Mouse (Mus musculus): Measurements from ENCODE around the gene Abcc12. TPM values are rescaled to one million over a fixed set of nuclear protein-coding genes. Genes with fewer than 3 reads are reported as not detected.

Abcc12 gene
- total RNA-seq, 1 experiment: 0.36 TPM

- DNase-seq (ENCODE audit: low read depth, low spot score): no peak
- H3K27ac ChIP-seq (ENCODE audit: insufficient read depth, low read depth, low read length, poor library complexity, severe bottlenecking): no peak overlapping the region
- no peaks in the 10 kb centered on the region for H3K4me1 ChIP-seq (ENCODE audit: control insufficient read depth in 2 of 2, insufficient read depth in 2 of 2, low read length in 2 of 2, poor library complexity in 1 of 2)
- H3K36me3 ChIP-seq (ENCODE audit: control insufficient read depth, insufficient read depth, low read length, poor library complexity, severe bottlenecking): no peaks in the 10 kb centered on the region
- H3K9ac ChIP-seq (ENCODE audit: insufficient read depth, low read depth, low read length, poor library complexity, severe bottlenecking): no peak overlapping the region
- TF ChIP-seq ZC3H11A (IDR thresholded peaks at IDR 0.05; ENCODE audit: borderline replicate concordance, low read depth, low read length): no peak
- TF ChIP-seq CHD2 (IDR thresholded peaks at IDR 0.05; ENCODE audit: low read depth, low read length): no peak
- TF ChIP-seq HCFC1 (IDR thresholded peaks at IDR 0.05; ENCODE audit: borderline replicate concordance, insufficient read depth, low read length): no peak
- H3K4me3 ChIP-seq (ENCODE audit: insufficient read depth in 1 of 2, low read depth in 1 of 2, low read length in 2 of 2, poor library complexity in 1 of 2, severe bottlenecking in 1 of 2): no peak overlapping the region
- no peaks in the 10 kb centered on the region for H3K9me3 ChIP-seq (ENCODE audit: control insufficient read depth, insufficient read depth, low read depth, low read length)
- in situ Hi-C loops (cut with MboI; ENCODE audit: low sequenced_read_pairs in 2 of 2, unreplicated experiment in 2 of 2): no loop called here
These were observed 107.4 kb downstream of the Abcc12 start for GRCm38 (mm10) chr8:86473121-86473520.

GRCm38 (mm10) chr8:86470717-86471116 is 109.8 kb downstream of the Abcc12 start:
- Histone ChIP-seq H3K4me1 (ENCODE audit: control insufficient read depth in 2 of 2, insufficient read depth in 2 of 2, low read length in 2 of 2, poor library complexity in 1 of 2) (no peaks in the 10 kb centered on the region), H3K9me3 (ENCODE audit: control insufficient read depth, insufficient read depth, low read depth, low read length) (no peaks in the 10 kb centered on the region), H3K9ac (ENCODE audit: insufficient read depth, low read depth, low read length, poor library complexity, severe bottlenecking) (no peak overlapping the region), H3K36me3 (ENCODE audit: control insufficient read depth, insufficient read depth, low read length, poor library complexity, severe bottlenecking) (no peaks in the 10 kb centered on the region), H3K4me3 (ENCODE audit: insufficient read depth in 1 of 2, low read depth in 1 of 2, low read length in 2 of 2, poor library complexity in 1 of 2, severe bottlenecking in 1 of 2) (no peak overlapping the region), H3K27ac (ENCODE audit: insufficient read depth, low read depth, low read length, poor library complexity, severe bottlenecking) (no peak overlapping the region)
- TF ChIP-seq ZNF384 (IDR thresholded peaks at IDR 0.05; ENCODE audit: low read depth, low read length) (no peak), HCFC1 (IDR thresholded peaks at IDR 0.05; ENCODE audit: borderline replicate concordance, insufficient read depth, low read length) (no peak), MAFK (IDR thresholded peaks at IDR 0.05; ENCODE audit: insufficient read depth, low read depth, low read length) (no peak), ZC3H11A (IDR thresholded peaks at IDR 0.05; ENCODE audit: borderline replicate concordance, low read depth, low read length) (no peak), CHD2 (IDR thresholded peaks at IDR 0.05; ENCODE audit: low read depth, low read length) (no peak)
- DNase-seq (ENCODE audit: low read depth, low spot score): no peak
- in situ Hi-C loops (cut with MboI; ENCODE audit: low sequenced_read_pairs in 2 of 2, unreplicated experiment in 2 of 2): no loop called here

- H3K9ac ChIP-seq (ENCODE audit: insufficient read depth, low read depth, low read length, poor library complexity, severe bottlenecking): no peak overlapping the region
- TF ChIP-seq CHD2 (IDR thresholded peaks at IDR 0.05; ENCODE audit: low read depth, low read length) (no peak), ZC3H11A (IDR thresholded peaks at IDR 0.05; ENCODE audit: borderline replicate concordance, low read depth, low read length) (no peak)
- in situ Hi-C loops (cut with MboI; ENCODE audit: low sequenced_read_pairs in 2 of 2, unreplicated experiment in 2 of 2): no loop called here
- no peak overlapping the region for H3K27ac ChIP-seq (ENCODE audit: insufficient read depth, low read depth, low read length, poor library complexity, severe bottlenecking)
- H3K36me3 ChIP-seq (ENCODE audit: control insufficient read depth, insufficient read depth, low read length, poor library complexity, severe bottlenecking): no peaks in the 10 kb centered on the region
- no peak for DNase-seq (ENCODE audit: low read depth, low spot score)
- H3K4me3 ChIP-seq (ENCODE audit: insufficient read depth in 1 of 2, low read depth in 1 of 2, low read length in 2 of 2, poor library complexity in 1 of 2, severe bottlenecking in 1 of 2): no peak overlapping the region
- no peaks in the 10 kb centered on the region for H3K4me1 ChIP-seq (ENCODE audit: control insufficient read depth in 2 of 2, insufficient read depth in 2 of 2, low read length in 2 of 2, poor library complexity in 1 of 2)
- H3K9me3 ChIP-seq (ENCODE audit: control insufficient read depth, insufficient read depth, low read depth, low read length): no peaks in the 10 kb centered on the region
These were observed 117.3 kb downstream of the Abcc12 start for GRCm38 (mm10) chr8:86463215-86463614.

DNA sequence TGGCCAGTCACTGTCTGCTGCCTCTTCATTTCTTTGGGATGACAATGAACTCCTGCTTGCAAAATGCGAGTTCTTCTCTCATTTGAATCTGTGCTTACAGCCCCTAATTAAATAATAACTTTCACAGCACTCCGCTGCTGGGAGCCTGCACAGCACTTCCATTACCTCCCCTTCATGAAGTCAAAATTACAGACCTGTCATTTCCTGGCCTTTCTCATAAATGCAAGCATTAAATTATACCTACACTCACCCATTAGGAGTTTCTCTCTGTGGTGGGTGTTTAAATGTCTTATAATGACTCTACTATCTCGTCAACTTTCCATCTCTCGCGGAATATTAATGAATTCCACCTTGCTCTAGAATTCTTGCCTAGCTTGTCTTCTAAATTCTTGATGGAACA is 120.1 kb downstream of the Abcc12 start:
- Histone ChIP-seq H3K4me3 (ENCODE audit: insufficient read depth in 1 of 2, low read depth in 1 of 2, low read length in 2 of 2, poor library complexity in 1 of 2, severe bottlenecking in 1 of 2) (no peak overlapping the region), H3K4me1 (ENCODE audit: control insufficient read depth in 2 of 2, insufficient read depth in 2 of 2, low read length in 2 of 2, poor library complexity in 1 of 2) (no peaks in the 10 kb centered on the region), H3K27ac (ENCODE audit: insufficient read depth, low read depth, low read length, poor library complexity, severe bottlenecking) (no peak overlapping the region), H3K36me3 (ENCODE audit: control insufficient read depth, insufficient read depth, low read length, poor library complexity, severe bottlenecking) (no peaks in the 10 kb centered on the region), H3K9me3 (ENCODE audit: control insufficient read depth, insufficient read depth, low read depth, low read length) (no peaks in the 10 kb centered on the region), H3K9ac (ENCODE audit: insufficient read depth, low read depth, low read length, poor library complexity, severe bottlenecking) (no peak overlapping the region)
- DNase-seq (ENCODE audit: low read depth, low spot score): no peak
- TF ChIP-seq ZC3H11A (IDR thresholded peaks at IDR 0.05; ENCODE audit: borderline replicate concordance, low read depth, low read length) (no peak), CHD2 (IDR thresholded peaks at IDR 0.05; ENCODE audit: low read depth, low read length) (no peak), HCFC1 (IDR thresholded peaks at IDR 0.05; ENCODE audit: borderline replicate concordance, insufficient read depth, low read length) (no peak), ZNF384 (IDR thresholded peaks at IDR 0.05; ENCODE audit: low read depth, low read length) (no peak), MAFK (IDR thresholded peaks at IDR 0.05; ENCODE audit: insufficient read depth, low read depth, low read length) (no peak)
- in situ Hi-C loops (cut with MboI; ENCODE audit: low sequenced_read_pairs in 2 of 2, unreplicated experiment in 2 of 2): no loop called here

GRCm38 (mm10) chr8:86453697-86454480 is 126.6 kb downstream of the Abcc12 start:
- no peak for DNase-seq (ENCODE audit: low read depth, low spot score)
- Histone ChIP-seq H3K9me3 (ENCODE audit: control insufficient read depth, insufficient read depth, low read depth, low read length) (no peaks in the 10 kb centered on the region), H3K4me3 (ENCODE audit: insufficient read depth in 1 of 2, low read depth in 1 of 2, low read length in 2 of 2, poor library complexity in 1 of 2, severe bottlenecking in 1 of 2) (no peak overlapping the region), H3K36me3 (ENCODE audit: control insufficient read depth, insufficient read depth, low read length, poor library complexity, severe bottlenecking) (no peaks in the 10 kb centered on the region), H3K9ac (ENCODE audit: insufficient read depth, low read depth, low read length, poor library complexity, severe bottlenecking) (no peak overlapping the region), H3K4me1 (ENCODE audit: control insufficient read depth in 2 of 2, insufficient read depth in 2 of 2, low read length in 2 of 2, poor library complexity in 1 of 2) (no peaks in the 10 kb centered on the region), H3K27ac (ENCODE audit: insufficient read depth, low read depth, low read length, poor library complexity, severe bottlenecking) (no peak overlapping the region)
- in situ Hi-C loops (cut with MboI; ENCODE audit: low sequenced_read_pairs in 2 of 2, unreplicated experiment in 2 of 2): no loop called here
- no peak for TF ChIP-seq ZC3H11A (IDR thresholded peaks at IDR 0.05; ENCODE audit: borderline replicate concordance, low read depth, low read length)
- no peak for TF ChIP-seq ZNF384 (IDR thresholded peaks at IDR 0.05; ENCODE audit: low read depth, low read length)
- TF ChIP-seq HCFC1 (IDR thresholded peaks at IDR 0.05; ENCODE audit: borderline replicate concordance, insufficient read depth, low read length): no peak
- no peak for TF ChIP-seq CHD2 (IDR thresholded peaks at IDR 0.05; ENCODE audit: low read depth, low read length)
- no peak for TF ChIP-seq MAFK (IDR thresholded peaks at IDR 0.05; ENCODE audit: insufficient read depth, low read depth, low read length)

Measured in ES-E14 (cell line).